25 mouse cellular contexts compared by ENCODE assay signal in genomic region chr11:74666776-74667581, GRCm38 (mm10). TPM values are rescaled to one million over a fixed set of nuclear protein-coding genes. Genes with fewer than 3 reads are reported as not detected.
DNase-seq lines count a peak whose midpoint lies in the region; ATAC-seq and TF ChIP-seq lines count a peak whose summit lies in the region.
"Had no signal": no experiment of that assay in that cellular context is flagged by ENCODE, and none has a peak within 500 bp of the region (broad histone marks: within the 10 kb centered on the region; RNA-seq: fewer than 3 reads in every experiment).

No protein-coding gene starts in this region.

- TF ChIP-seq CTCF in MEL (IDR thresholded peaks at IDR 0.05 in 2 of 3, conservative IDR thresholded peaks at IDR 0.05 in 1 of 3; ENCODE audit: control insufficient read depth in 1 of 3, insufficient read depth in 1 of 3, low read depth in 2 of 3, low read length in 3 of 3, poor library complexity in 1 of 3, severe bottlenecking in 1 of 3) = no peak

- H3K27me3 ChIP-seq in heart, embryonic 10.5 days (ENCODE audit: insufficient read depth, poor library complexity, severe bottlenecking) = no peaks in the 10 kb centered on the region
- H3K27me3 ChIP-seq in megakaryocyte, embryonic 14.5 days (replicated peaks) = no peaks in the 10 kb centered on the region
- H3K27me3 ChIP-seq in MEL (ENCODE audit: control insufficient read depth in 1 of 2, insufficient read depth in 2 of 2, low read length in 2 of 2) (no peaks in the 10 kb centered on the region), myocyte (ENCODE audit: control insufficient read depth, insufficient read depth, insufficient read length) (no peaks in the 10 kb centered on the region)
- H3K27me3 ChIP-seq in forebrain, embryonic 15.5 days = no peaks in the 10 kb centered on the region
- H3K27me3 ChIP-seq: embryonic facial prominence, embryonic 13.5 days; forebrain, embryonic 12.5 days; heart, embryonic 13.5 days; hindbrain, embryonic 12.5 days; hindbrain, embryonic 15.5 days; intestine, embryonic 15.5 days had no signal

- H3K79me2 ChIP-seq in MEL (ENCODE audit: control insufficient read depth, insufficient read depth, low read length, poor library complexity) (no peaks in the 10 kb centered on the region), myocyte (ENCODE audit: control insufficient read depth, insufficient read depth) (no peaks in the 10 kb centered on the region)

- TF ChIP-seq EP300 in MEL (IDR thresholded peaks at IDR 0.05; ENCODE audit: low read depth in 1 of 2, low read length in 2 of 2) = no peak

- no peak overlapping the region for H3K4me3 ChIP-seq in heart, embryonic 10.5 days
- H3K4me3 ChIP-seq in megakaryocyte, embryonic 14.5 days (replicated peaks) = peak overlapping the region; percentile 8
- H3K4me3 ChIP-seq in MEL (ENCODE audit: control insufficient read depth in 1 of 2, insufficient read depth in 1 of 2, low read depth in 2 of 2, low read length in 2 of 2) (no peak overlapping the region), myocyte (no peak overlapping the region)
- H3K4me3 ChIP-seq in forebrain, embryonic 15.5 days = no peak overlapping the region
- H3K4me3 ChIP-seq: embryonic facial prominence, embryonic 10.5 days; embryonic facial prominence, embryonic 13.5 days; erythroblast, embryonic 14.5 days; forebrain, embryonic 12.5 days; heart, embryonic 13.5 days; hindbrain, embryonic 12.5 days; hindbrain, embryonic 15.5 days; intestine, embryonic 15.5 days had no signal

- no peak overlapping the region for H3ac ChIP-seq in myocyte (ENCODE audit: control insufficient read depth, insufficient read length)

- peaks cover 84% of the 10 kb centered on the region for H3K36me3 ChIP-seq in heart, embryonic 10.5 days
- peaks cover 99% of the 10 kb centered on the region for H3K36me3 ChIP-seq in megakaryocyte, embryonic 14.5 days (replicated peaks; ENCODE audit: low read length)
- peaks cover 0 to 23% of the 10 kb centered on the region in 2 experiments; a peak in 2 of 4 replicates for H3K36me3 ChIP-seq in MEL (ENCODE audit: control insufficient read depth in 1 of 2, insufficient read depth in 2 of 2, low read length in 2 of 2)
- peaks cover 25% of the 10 kb centered on the region for H3K36me3 ChIP-seq in myocyte (ENCODE audit: control insufficient read depth, insufficient read depth)
- peaks cover 72% of the 10 kb centered on the region for H3K36me3 ChIP-seq in forebrain, embryonic 15.5 days

- TF ChIP-seq RAD21 in MEL (IDR thresholded peaks at IDR 0.05; ENCODE audit: low read depth, low read length) = no peak

- no peaks in the 10 kb centered on the region for H3K9me3 ChIP-seq in heart, embryonic 10.5 days
- no peaks in the 10 kb centered on the region for H3K9me3 ChIP-seq in megakaryocyte, embryonic 14.5 days
- no peaks in the 10 kb centered on the region for H3K9me3 ChIP-seq in MEL (replicated peaks; ENCODE audit: insufficient read depth, low read length)
- H3K9me3 ChIP-seq in forebrain, embryonic 15.5 days = no peaks in the 10 kb centered on the region
- H3K9me3 ChIP-seq: embryonic facial prominence, embryonic 10.5 days; embryonic facial prominence, embryonic 13.5 days; forebrain, embryonic 12.5 days; heart, embryonic 13.5 days; hindbrain, embryonic 12.5 days; hindbrain, embryonic 15.5 days; intestine, embryonic 15.5 days had no signal

- 91% methylated on average over 14 of the region's 14 CpGs for WGBS in heart, embryonic 10.5 days
- 95% methylated on average over 14 of the region's 14 CpGs for WGBS in forebrain, embryonic 15.5 days

- TF ChIP-seq POLR2A in MEL (IDR thresholded peaks at IDR 0.05; ENCODE audit: control insufficient read depth in 1 of 2, insufficient read depth in 1 of 2, low read depth in 1 of 2, low read length in 2 of 2, poor library complexity in 1 of 2) (no peak), myocyte (IDR thresholded peaks at IDR 0.05; ENCODE audit: insufficient read length, low read depth) (no peak)

- peak; percentile 69 for DNase-seq in heart, embryonic 10.5 days (ENCODE audit: low spot score)
- DNase-seq in heart, postnatal 36 days = no peak
- no peak for DNase-seq in MEL (ENCODE audit: low read depth, low spot score)
- DNase-seq: cerebellum, adult 18-20 months; cerebellum, adult 9-10 months; embryo, embryonic 11 days; gastrocnemius, postnatal 10 days; gastrocnemius, postnatal 36 days; heart, postnatal 14 days had no signal

- H3K4me1 ChIP-seq in heart, embryonic 10.5 days = no peaks in the 10 kb centered on the region
- H3K4me1 ChIP-seq in megakaryocyte, embryonic 14.5 days = peaks cover 56% of the 10 kb centered on the region
- no peaks in the 10 kb centered on the region for H3K4me1 ChIP-seq in MEL (ENCODE audit: control insufficient read depth in 1 of 2, insufficient read depth in 2 of 2, low read length in 2 of 2)
- H3K4me1 ChIP-seq in forebrain, embryonic 15.5 days = no peaks in the 10 kb centered on the region
- H3K4me1 ChIP-seq: embryonic facial prominence, embryonic 10.5 days; embryonic facial prominence, embryonic 13.5 days; forebrain, embryonic 12.5 days; heart, embryonic 13.5 days; hindbrain, embryonic 12.5 days; hindbrain, embryonic 15.5 days; intestine, embryonic 15.5 days had no signal

- H3K27ac ChIP-seq in heart, embryonic 10.5 days = no peak overlapping the region
- H3K27ac ChIP-seq in MEL (ENCODE audit: control insufficient read depth, low read depth, low read length) = no peak overlapping the region
- H3K27ac ChIP-seq in forebrain, embryonic 15.5 days (replicated peaks) = no peak overlapping the region
- H3K27ac ChIP-seq: embryonic facial prominence, embryonic 10.5 days; embryonic facial prominence, embryonic 13.5 days; forebrain, embryonic 12.5 days; heart, embryonic 13.5 days; hindbrain, embryonic 12.5 days; hindbrain, embryonic 15.5 days; intestine, embryonic 15.5 days had no signal

- intact Hi-C loops in heart, postnatal 36 days (cut with DNase I) = no loop called here

- H3K9ac ChIP-seq in MEL (ENCODE audit: control insufficient read depth, low read depth, low read length, poor library complexity, severe bottlenecking) = no peak overlapping the region
- H3K9ac ChIP-seq in forebrain, embryonic 15.5 days (replicated peaks) = no peak overlapping the region
- H3K9ac ChIP-seq: embryonic facial prominence, embryonic 13.5 days; forebrain, embryonic 12.5 days; heart, embryonic 13.5 days; hindbrain, embryonic 12.5 days; hindbrain, embryonic 15.5 days; intestine, embryonic 15.5 days had no signal

- no peak for ATAC-seq in megakaryocyte, adult 5-6 weeks (ENCODE audit: poor library complexity, severe bottlenecking)
- no peak for ATAC-seq in forebrain, embryonic 15.5 days (replicated peaks)
- ATAC-seq: activated CD4-positive, CD25-positive, alpha-beta regulatory T cell, adult 4 months; CD4-positive, CD25-positive, alpha-beta regulatory T cell, adult 4 months; forebrain, embryonic 16.5 days; intestine, embryonic 15.5 days had no signal

- no peak overlapping the region for H3K4me2 ChIP-seq in myocyte (ENCODE audit: low read depth)
- H3K4me2 ChIP-seq in forebrain, embryonic 15.5 days (replicated peaks) = no peak overlapping the region
- H3K4me2 ChIP-seq: embryonic facial prominence, embryonic 13.5 days; forebrain, embryonic 12.5 days; heart, embryonic 13.5 days; hindbrain, embryonic 12.5 days; hindbrain, embryonic 15.5 days; intestine, embryonic 15.5 days had no signal

RNA-seq across cellular contexts. Expression of gene Cluh, which starts 17.7 kb away (rescaled TPM):
- 50.2 and 68.6 TPM in 2 replicates for polyA plus RNA-seq in heart, embryonic 10.5 days (2016; fragmentation: Nextera tagmentation; extraction: Ambion mirVana)
- total RNA-seq in heart, postnatal 36 days (2021) = 100 to 1,000 TPM; 221 to 229 TPM
- polyA plus RNA-seq in megakaryocyte, embryonic 14.5 days (2012; ENCODE audit: insufficient read depth, low replicate concordance) = 2.1 and 8.3 TPM in 2 replicates
- total RNA-seq in megakaryocyte, adult 5-6 weeks (2015) = 11.9 and 13.7 TPM in 2 replicates
- 13.3 and 13.7 TPM in 2 replicates for total RNA-seq in megakaryocyte, adult 5-6 weeks (2017)
- total RNA-seq in MEL (2012; rRNA removed) = 107 and 115 TPM in 2 replicates
- polyA plus RNA-seq in MEL (2012; ENCODE audit: insufficient read depth in 1 of 2, insufficient read length in 2 of 2, low read depth in 1 of 2, low replicate concordance in 2 of 2, missing spikeins in 1 of 2) (100 to 1,000 TPM in 1 of 2 experiments, 10 to 100 TPM in 1; 53.8 to 135 TPM), myocyte (2012; fragmentation: generic; extraction: Trizol) (62.3 TPM)
- polyA plus RNA-seq in forebrain, embryonic 15.5 days (2015; fragmentation: Nextera tagmentation; extraction: Ambion mirVana) = 11.9 and 12.5 TPM in 2 replicates

RNA-seq across cellular contexts. Expression of gene Ccdc92b, which starts 47.6 kb away (rescaled TPM):
- 1.6 and 1.7 TPM in 2 replicates for polyA plus RNA-seq in heart, embryonic 10.5 days (2016; fragmentation: Nextera tagmentation; extraction: Ambion mirVana)
- total RNA-seq in heart, postnatal 36 days (2021) = under 1 TPM; 0.33 to 0.36 TPM
- polyA plus RNA-seq in megakaryocyte, embryonic 14.5 days (2012; ENCODE audit: insufficient read depth, low replicate concordance) = 0.06 and 0.41 TPM in 2 replicates
- 0.05 and 0.27 TPM in 2 replicates for total RNA-seq in megakaryocyte, adult 5-6 weeks (2015)
- not detected in 2 replicates for total RNA-seq in megakaryocyte, adult 5-6 weeks (2017)
- 0.12 and 0.13 TPM in 2 replicates for total RNA-seq in MEL (2012; rRNA removed)
- polyA plus RNA-seq in MEL (2012; ENCODE audit: insufficient read depth in 1 of 2, insufficient read length in 2 of 2, low read depth in 1 of 2, low replicate concordance in 2 of 2, missing spikeins in 1 of 2) (1 to 10 TPM in 1 of 2 experiments, not detected in 1; 1.3 TPM), myocyte (2012; fragmentation: generic; extraction: Trizol) (0.06 TPM)
- 3.1 and 3.7 TPM in 2 replicates for polyA plus RNA-seq in forebrain, embryonic 15.5 days (2015; fragmentation: Nextera tagmentation; extraction: Ambion mirVana)
- total RNA-seq: granulocyte monocyte progenitor cell, adult 5-6 weeks had no signal
- polyA plus RNA-seq: activated CD4-positive, CD25-positive, alpha-beta regulatory T cell, adult 4 months; CD4-positive, CD25-positive, alpha-beta regulatory T cell, adult 4 months had no signal

RNA-seq across cellular contexts. Expression of gene Rap1gap2, which starts 56.3 kb away (rescaled TPM):
- polyA plus RNA-seq in heart, embryonic 10.5 days (2016; fragmentation: Nextera tagmentation; extraction: Ambion mirVana) = 5.2 and 7.0 TPM in 2 replicates
- 10 to 100 TPM; 74.1 to 86.6 TPM for total RNA-seq in heart, postnatal 36 days (2021)
- polyA plus RNA-seq in megakaryocyte, embryonic 14.5 days (2012; ENCODE audit: insufficient read depth, low replicate concordance) = 0.42 and 0.81 TPM in 2 replicates
- 22.2 and 22.3 TPM in 2 replicates for total RNA-seq in megakaryocyte, adult 5-6 weeks (2015)
- 33.9 and 34.3 TPM in 2 replicates for total RNA-seq in megakaryocyte, adult 5-6 weeks (2017)
- 10.1 and 13.2 TPM in 2 replicates for total RNA-seq in MEL (2012; rRNA removed)
- polyA plus RNA-seq in MEL (2012; ENCODE audit: insufficient read depth in 1 of 2, insufficient read length in 2 of 2, low read depth in 1 of 2, low replicate concordance in 2 of 2, missing spikeins in 1 of 2) = 1 to 10 TPM in 1 of 2 experiments, not detected in 1; 5.8 TPM
- 43.4 TPM for polyA plus RNA-seq in myocyte (2012; fragmentation: generic; extraction: Trizol)
- 8.9 and 10.1 TPM in 2 replicates for polyA plus RNA-seq in forebrain, embryonic 15.5 days (2015; fragmentation: Nextera tagmentation; extraction: Ambion mirVana)

RNA-seq across cellular contexts. Expression of gene Pafah1b1, which starts 57.5 kb away (rescaled TPM):
- polyA plus RNA-seq in heart, embryonic 10.5 days (2016; fragmentation: Nextera tagmentation; extraction: Ambion mirVana) = 47.2 and 55.8 TPM in 2 replicates
- 100 to 1,000 TPM; 201 to 204 TPM for total RNA-seq in heart, postnatal 36 days (2021)
- polyA plus RNA-seq in megakaryocyte, embryonic 14.5 days (2012; ENCODE audit: insufficient read depth, low replicate concordance) = 10.5 and 11.5 TPM in 2 replicates
- total RNA-seq in megakaryocyte, adult 5-6 weeks (2015) = 53.1 and 57.4 TPM in 2 replicates
- 58.7 and 64.4 TPM in 2 replicates for total RNA-seq in megakaryocyte, adult 5-6 weeks (2017)
- 65.8 and 67.4 TPM in 2 replicates for total RNA-seq in MEL (2012; rRNA removed)
- polyA plus RNA-seq in MEL (2012; ENCODE audit: insufficient read depth in 1 of 2, insufficient read length in 2 of 2, low read depth in 1 of 2, low replicate concordance in 2 of 2, missing spikeins in 1 of 2) = 10 to 100 TPM in 1 of 2 experiments, not detected in 1; 54.5 TPM
- polyA plus RNA-seq in myocyte (2012; fragmentation: generic; extraction: Trizol) = 32.6 TPM
- polyA plus RNA-seq in forebrain, embryonic 15.5 days (2015; fragmentation: Nextera tagmentation; extraction: Ambion mirVana) = 58.3 and 59.8 TPM in 2 replicates
